Mouse (Mus musculus) liver, postnatal 0 days (tissue): ENCODE measurements around the gene Zbtb18. TPM values are rescaled to one million over a fixed set of nuclear protein-coding genes. Genes with fewer than 3 reads are reported as not detected.

Source experiments
- ATAC-seq: fragments of 200-750 bp; cut with Nextera tagmentation; 2 replicates; pipeline ENCODE4 v1.8.0; 2017; ENCODE audit warnings: mild to moderate bottlenecking, moderate library complexity
- DNase-seq: peaks from one replicate; pipeline ENCODE4 v3.0.0-alpha.2; 2016
- H3K27ac ChIP-seq: fragments of 300-500 bp; sonication (generic); 2 replicates; pipeline ENCODE4 v1.5.1; 2014; ENCODE audit warnings: antibody characterized with exemption, moderate library complexity, mild to moderate bottlenecking, low read depth
- H3K27me3 ChIP-seq: fragments of 300-500 bp; sonication (generic); 2 replicates; pipeline ENCODE4 v1.6.1; 2014; ENCODE audit warnings: low read length, control low read depth, mixed read lengths; ENCODE audit not compliant: insufficient read depth
- H3K36me3 ChIP-seq: fragments of 300-500 bp; sonication (generic); replicated peaks from 2 replicates; pipeline ENCODE4 v1.6.1; 2014; ENCODE audit warnings: mild to moderate bottlenecking, control low read depth, low read length, moderate library complexity, mixed read lengths; ENCODE audit not compliant: insufficient read depth
- H3K4me1 ChIP-seq: fragments of 300-500 bp; sonication (generic); 2 replicates; pipeline ENCODE4 v1.6.1; 2014; ENCODE audit warnings: antibody characterized with exemption, mild to moderate bottlenecking, control low read depth; ENCODE audit not compliant: insufficient read depth
- H3K4me2 ChIP-seq: fragments of 300-500 bp; sonication (generic); 2 replicates; pipeline ENCODE4 v1.6.1; 2014; ENCODE audit warnings: low read depth, mild to moderate bottlenecking, low read length, moderate library complexity, mixed read lengths
- H3K4me3 ChIP-seq: fragments of 300-500 bp; sonication (generic); 2 replicates; pipeline ENCODE4 v1.5.1; 2014; ENCODE audit warnings: low read depth, low read length
- H3K9ac ChIP-seq: fragments of 300-500 bp; sonication (generic); replicated peaks from 2 replicates; pipeline ENCODE4 v1.6.1; 2014; ENCODE audit warnings: mild to moderate bottlenecking, moderate library complexity
- H3K9me3 ChIP-seq: fragments of 300-500 bp; sonication (generic); 2 replicates; pipeline ENCODE4 v1.6.1; 2016; ENCODE audit warnings: mild to moderate bottlenecking, control low read depth, low read length, mixed read lengths
- CTCF ChIP-seq: sonication (generic); IDR thresholded peaks from 2 replicates; pipeline ENCODE4 v1.5.1; 2016; ENCODE audit warnings: antibody characterized with exemption, low read depth
- EP300 ChIP-seq: IDR thresholded peaks from 2 replicates; pipeline ENCODE4 v1.6.1; 2016; ENCODE audit warnings: antibody characterized with exemption, low read depth, mild to moderate bottlenecking
- WGBS: fragments of 180-500 bp; shearing (Covaris S2); extraction: QIAGEN DNeasy Blood & Tissue Kit; methylation state at CpG from one replicate; pipeline ENCODE4 v1.1.7; 2014; ENCODE audit not compliant: insufficient replicate concordance; 5-methylcytosine and 5-hydroxymethylcytosine counted together
- polyA plus RNA-seq: library from polyadenylated mRNA; unstranded; fragments of >200 nt; fragmentation: Nextera tagmentation; extraction: Ambion mirVana; gene quantifications from 2 replicates; pipeline ENCODE4 v1.2.1, GENCODE M21; 2015

Gene Zbtb18
- polyA plus RNA-seq, 1 experiment from 2014 or later, result 1.5 TPM

DNA sequence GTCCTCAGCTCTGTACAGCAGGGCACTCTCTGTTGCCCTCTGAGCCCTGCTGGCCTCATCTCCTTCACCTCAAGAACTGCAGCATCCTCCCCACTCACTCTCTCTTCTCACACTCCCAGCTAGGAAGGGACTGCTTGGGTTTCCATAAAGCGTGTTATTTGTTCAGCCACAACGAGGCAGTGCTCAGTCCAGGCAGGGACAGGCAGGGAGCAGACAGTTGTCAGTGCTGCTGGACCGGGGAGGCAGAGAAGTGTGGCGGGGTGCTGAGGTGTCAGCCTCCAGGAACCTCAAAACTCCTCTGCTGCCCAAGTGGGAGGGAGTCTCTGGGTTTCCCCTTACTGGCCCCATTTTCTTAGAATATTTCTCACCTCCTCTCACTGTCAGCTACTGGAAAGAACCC, 14.6 kb downstream of the Zbtb18 start:
- H3K4me3 ChIP-seq, result no peak overlapping the region
- H3K9me3 ChIP-seq, result no peaks in the 10 kb centered on the region
- no peaks in the 10 kb centered on the region for H3K36me3 ChIP-seq
- WGBS, result 31% methylated on average over 4 of the region's 4 CpGs
- DNase-seq (no peak), ATAC-seq (no peak)
- H3K9ac ChIP-seq, result no peak overlapping the region
- H3K4me2 ChIP-seq, result no peak overlapping the region
- H3K27ac ChIP-seq, result no peak overlapping the region
- H3K4me1 ChIP-seq, result peaks cover 3% of the 10 kb centered on the region
- no peaks in the 10 kb centered on the region for H3K27me3 ChIP-seq
- TF ChIP-seq CTCF (no peak), EP300 (no peak)

GRCm38 (mm10) chr1:177457981-177458380, 15.8 kb downstream of the Zbtb18 start:
- WGBS, result 75% methylated on average over 6 of the region's 6 CpGs
- TF ChIP-seq EP300 (no peak), CTCF (no peak)
- ATAC-seq, result no peak
- no peak overlapping the region for H3K27ac ChIP-seq
- no peak overlapping the region for H3K4me2 ChIP-seq
- H3K4me1 ChIP-seq, result peaks cover 3% of the 10 kb centered on the region
- H3K36me3 ChIP-seq, result no peaks in the 10 kb centered on the region
- H3K9me3 ChIP-seq, result no peaks in the 10 kb centered on the region
- no peak for DNase-seq
- no peak overlapping the region for H3K4me3 ChIP-seq
- no peak overlapping the region for H3K9ac ChIP-seq
- no peaks in the 10 kb centered on the region for H3K27me3 ChIP-seq

- ATAC-seq (peak; percentile 82), DNase-seq (peak; percentile 33)
- Histone ChIP-seq H3K9me3 (peaks cover 1% of the 10 kb centered on the region; the same call in 1 of the 2 replicates), H3K27me3 (no peaks in the 10 kb centered on the region), H3K4me1 (peaks cover 3% of the 10 kb centered on the region), H3K36me3 (no peaks in the 10 kb centered on the region), H3K9ac (0 out of 2 replicates have a peak overlapping the region, but pooled peaks have one; percentile 16), H3K4me3 (no peak overlapping the region), H3K27ac (peak overlapping the region; percentile 70), H3K4me2 (peak overlapping the region; percentile 29; the same call in 1 of the 2 replicates)
- TF ChIP-seq CTCF (no peak), EP300 (no peak)
- WGBS, result 71% methylated on average over 18 of the region's 18 CpGs
These were observed 16.6 kb downstream of the Zbtb18 start for GRCm38 (mm10) chr1:177458456-177459389.

DNA sequence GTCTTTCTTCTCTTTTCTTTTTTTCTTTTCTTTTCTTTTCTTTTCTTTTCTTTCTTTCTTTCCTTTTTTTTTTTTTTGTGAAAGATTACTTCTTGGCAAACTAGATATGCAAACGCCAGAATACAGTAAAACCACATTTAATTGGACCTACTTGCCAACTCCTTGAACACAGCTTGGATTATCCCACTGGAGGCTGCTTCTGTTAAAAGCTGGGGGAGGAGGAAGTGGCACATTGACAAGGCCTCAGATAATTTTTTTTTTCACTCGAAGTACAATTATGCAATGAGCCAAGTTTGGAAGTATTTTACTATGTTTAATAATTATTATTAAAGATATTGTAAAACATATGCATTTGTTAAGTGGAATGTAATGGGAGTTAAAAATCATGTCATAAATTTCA, 17.4 kb downstream of the Zbtb18 start:
- DNase-seq (no peak), ATAC-seq (no peak)
- Histone ChIP-seq H3K4me1 (peaks cover 3% of the 10 kb centered on the region), H3K4me2 (no peak overlapping the region), H3K27ac (no peak overlapping the region), H3K36me3 (no peaks in the 10 kb centered on the region), H3K4me3 (no peak overlapping the region), H3K27me3 (no peaks in the 10 kb centered on the region), H3K9me3 (peaks cover 2% of the 10 kb centered on the region; the same call in 1 of the 2 replicates), H3K9ac (no peak overlapping the region)
- 40% methylated on average over 2 of the region's 2 CpGs for WGBS
- no peak for TF ChIP-seq CTCF
- TF ChIP-seq EP300, result no peak

- peaks cover 2% of the 10 kb centered on the region; the same call in 1 of the 2 replicates for H3K4me1 ChIP-seq
- DNase-seq (peak; percentile 58), ATAC-seq (peak; percentile 75)
- H3K36me3 ChIP-seq, result no peaks in the 10 kb centered on the region
- peak overlapping the region; percentile 37; the same call in 1 of the 2 replicates for H3K27ac ChIP-seq
- H3K9ac ChIP-seq, result no peak overlapping the region
- H3K9me3 ChIP-seq, result peaks cover 2% of the 10 kb centered on the region; the same call in 1 of the 2 replicates
- H3K4me3 ChIP-seq, result no peak overlapping the region
- TF ChIP-seq EP300 (no peak), CTCF (no peak)
- H3K4me2 ChIP-seq, result peak overlapping the region; percentile 27; the same call in 1 of the 2 replicates
- WGBS, result 40% methylated on average over 8 of the region's 8 CpGs
- no peaks in the 10 kb centered on the region for H3K27me3 ChIP-seq
These were observed 25.0 kb downstream of the Zbtb18 start for GRCm38 (mm10) chr1:177467150-177467549.

GRCm38 (mm10) chr1:177468436-177468835, 26.3 kb downstream of the Zbtb18 start:
- no peak overlapping the region for H3K27ac ChIP-seq
- TF ChIP-seq EP300, result no peak
- TF ChIP-seq CTCF, result no peak

More at GRCm38 (mm10) chr1:177468436-177468835, 26.3 kb downstream of the Zbtb18 start:
- Histone ChIP-seq H3K27me3 (no peaks in the 10 kb centered on the region), H3K4me3 (no peak overlapping the region), H3K4me1 (peaks cover 2% of the 10 kb centered on the region; the same call in 1 of the 2 replicates), H3K4me2 (no peak overlapping the region), H3K9ac (no peak overlapping the region), H3K9me3 (peaks cover 2% of the 10 kb centered on the region; the same call in 1 of the 2 replicates), H3K36me3 (no peaks in the 10 kb centered on the region)
- DNase-seq, result no peak
- no peak for ATAC-seq
- 78% methylated on average over 5 of the region's 5 CpGs for WGBS
